Mouse (Mus musculus) testis, postnatal 14 days (tissue): ENCODE results near the gene Nox1.
"Not testable (repeated sequence)": the region's sequence is repeated elsewhere in the genome, so short reads cannot be mapped to it uniquely, and the experiment has no call there.

Experiments used
- DNase-seq: peaks from one replicate; pipeline ENCODE4 v3.0.0; 2021; ENCODE audit warnings: low spot score

Nox1 gene

DNA sequence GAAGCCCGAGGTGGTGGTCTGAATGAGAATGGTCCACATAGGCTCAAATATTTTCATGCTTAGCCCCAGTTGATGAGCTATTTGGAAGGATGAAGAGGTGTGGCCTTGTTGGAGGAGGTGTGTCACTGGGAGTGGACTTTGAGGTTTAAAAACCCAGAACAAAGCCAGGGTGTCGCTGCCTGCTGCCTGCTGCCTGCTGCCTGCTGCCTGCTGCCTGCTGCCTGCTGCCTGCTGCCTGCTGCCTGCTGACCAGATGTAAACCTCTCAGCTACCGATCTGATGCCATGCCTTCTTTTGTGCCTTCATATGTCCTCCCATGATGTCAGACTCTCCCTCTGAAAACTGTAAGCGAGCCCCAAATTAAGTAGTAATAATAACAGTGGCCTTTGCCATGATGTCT lies at the start of gene Nox1:
Nox1 (minus strand) TSS at position 101 of the 400 bp plus-strand sequence.
- DNase-seq, result no peak

GRCm38 (mm10) chrX:134262129-134262528 lies 40.4 kb upstream of the Nox1 start:
- DNase-seq, result no peak

GRCm38 (mm10) chrX:134261191-134261590 lies 39.4 kb upstream of the Nox1 start:
- DNase-seq, result peak; percentile 10

GRCm38 (mm10) chrX:134248202-134248601 lies 26.4 kb upstream of the Nox1 start:
- DNase-seq, result peak; percentile 74

DNA sequence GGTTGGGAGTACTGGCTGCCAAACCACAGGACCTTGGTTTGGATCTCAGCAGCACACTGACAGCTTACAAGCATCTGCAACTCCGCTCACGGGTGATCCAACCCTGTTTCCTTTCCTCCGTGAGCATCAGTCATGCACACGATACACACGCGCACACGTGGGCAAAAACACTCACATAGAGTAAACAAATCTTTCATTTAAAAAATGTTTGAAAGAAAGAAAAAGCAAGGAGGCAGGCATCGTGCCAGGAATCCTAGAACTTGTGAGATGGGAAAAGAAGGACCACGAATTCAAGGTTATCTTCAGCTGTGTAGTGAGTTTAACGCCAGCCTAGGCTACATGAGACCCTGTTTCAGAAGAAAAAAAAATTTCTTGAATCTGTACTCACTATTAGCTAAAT lies 24.2 kb upstream of the Nox1 start:
- no peak for DNase-seq

DNA sequence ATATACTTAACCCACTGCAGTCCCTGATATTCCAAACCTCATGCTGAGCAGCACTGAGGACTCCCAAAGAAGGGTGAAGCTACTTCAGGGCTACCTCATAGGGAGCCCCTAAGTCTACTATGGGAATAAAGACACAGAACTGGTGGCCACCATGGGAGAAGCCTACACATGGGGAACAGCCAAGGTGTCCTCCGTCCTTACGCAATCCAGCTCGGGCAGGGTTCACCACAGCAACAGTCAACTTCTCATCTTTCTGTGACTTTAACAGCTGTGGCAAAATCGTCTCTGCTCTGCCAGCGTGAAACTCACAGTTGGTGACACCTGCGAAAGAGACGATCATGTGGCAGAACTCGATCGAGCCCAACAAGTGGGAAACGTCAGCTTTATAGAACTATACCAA lies 16.5 kb upstream of the Nox1 start:
- DNase-seq, result no peak

DNA sequence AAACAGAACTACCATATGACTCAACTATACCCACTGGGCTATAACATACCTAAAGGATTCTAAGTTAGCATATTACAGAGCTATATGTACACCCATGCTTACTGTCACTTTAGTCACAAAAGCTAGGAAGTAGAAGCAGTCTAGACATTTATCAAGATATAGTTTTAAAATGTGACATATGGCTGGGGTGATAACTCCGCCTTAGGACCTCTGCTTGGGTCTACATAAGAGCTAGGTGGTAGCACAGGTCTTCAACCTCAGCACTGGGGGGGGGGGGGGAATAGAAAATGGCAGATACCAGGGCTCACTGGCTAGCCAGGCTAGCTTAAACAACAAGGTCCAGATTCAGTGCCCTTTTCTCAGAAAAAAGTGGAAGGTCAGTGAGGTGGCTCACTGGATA lies 11.3 kb upstream of the Nox1 start:
- no peak for DNase-seq

- DNase-seq, result no peak
Observed at GRCm38 (mm10) chrX:134220618-134221017, 1.1 kb downstream of the Nox1 start.

DNA sequence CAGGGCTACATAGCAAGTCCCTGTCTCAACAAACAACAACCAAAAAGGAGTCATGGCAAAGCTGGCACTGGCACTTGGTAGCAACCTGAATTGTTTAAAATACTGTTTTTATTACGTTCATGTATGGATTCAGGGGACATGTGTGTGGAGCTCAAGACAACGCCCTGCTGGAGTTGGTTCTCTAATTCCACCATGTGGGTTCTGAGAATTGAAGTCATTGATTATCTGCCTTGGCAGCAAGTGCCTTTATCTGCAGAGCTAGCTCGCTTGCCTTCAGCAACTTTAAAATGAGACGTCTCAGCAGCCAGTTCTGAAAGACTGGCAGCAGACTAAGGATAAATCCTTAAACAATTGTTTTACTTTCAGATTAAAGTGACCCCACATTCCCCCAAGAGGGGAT lies 3.6 kb downstream of the Nox1 start:
- no peak for DNase-seq

DNA sequence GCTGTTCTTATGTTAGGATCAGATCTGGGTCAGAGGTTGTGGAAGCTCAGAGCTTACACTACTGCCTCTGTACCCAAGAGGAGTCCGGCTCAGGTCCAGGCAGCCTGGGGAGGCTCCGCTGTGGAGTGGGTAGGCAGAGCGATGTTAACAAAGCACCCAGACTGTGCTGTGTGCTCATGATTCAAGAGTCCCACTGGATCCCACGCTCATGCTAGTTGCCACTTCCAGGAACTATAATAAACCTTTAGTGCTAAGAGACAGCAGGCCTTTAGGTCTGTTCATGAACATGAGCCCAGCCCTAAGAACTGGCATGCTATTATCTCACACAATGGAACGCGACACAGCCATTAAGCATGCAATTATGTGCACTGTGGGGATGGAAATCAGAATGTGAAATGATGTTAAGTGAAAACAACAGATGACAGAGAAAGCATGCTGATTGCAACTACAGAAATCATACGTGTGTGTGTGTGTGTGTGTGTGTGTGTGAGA lies 10.6 kb downstream of the Nox1 start:
- DNase-seq, result no peak

DNA sequence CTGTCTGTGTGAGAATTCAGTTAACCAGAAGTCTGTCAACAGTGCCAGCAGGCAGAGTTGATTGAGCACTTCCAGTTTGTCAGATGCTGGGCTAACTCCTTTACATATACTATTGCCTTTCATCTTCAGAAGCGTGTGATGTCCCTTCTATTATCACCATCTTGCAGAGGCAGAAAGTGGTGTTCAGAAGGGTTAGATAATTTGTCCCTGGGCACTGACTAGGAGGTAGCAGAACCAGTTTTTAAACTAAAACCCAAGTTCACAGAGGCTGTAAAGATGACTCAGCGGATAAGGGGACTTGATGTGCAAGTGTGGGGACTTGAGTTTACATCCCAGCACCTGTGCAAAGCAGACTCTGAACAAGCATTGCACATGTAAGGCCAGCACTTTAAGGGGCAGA lies 13.3 kb downstream of the Nox1 start:
- no peak for DNase-seq

- not testable (repeated sequence) for DNase-seq
Observed at GRCm38 (mm10) chrX:134187201-134187600, 34.6 kb downstream of the Nox1 start, which contains the start of gene Arl13a. Gene Arl13a, plus strand, starts transcription at chrX:134187501.

DNA sequence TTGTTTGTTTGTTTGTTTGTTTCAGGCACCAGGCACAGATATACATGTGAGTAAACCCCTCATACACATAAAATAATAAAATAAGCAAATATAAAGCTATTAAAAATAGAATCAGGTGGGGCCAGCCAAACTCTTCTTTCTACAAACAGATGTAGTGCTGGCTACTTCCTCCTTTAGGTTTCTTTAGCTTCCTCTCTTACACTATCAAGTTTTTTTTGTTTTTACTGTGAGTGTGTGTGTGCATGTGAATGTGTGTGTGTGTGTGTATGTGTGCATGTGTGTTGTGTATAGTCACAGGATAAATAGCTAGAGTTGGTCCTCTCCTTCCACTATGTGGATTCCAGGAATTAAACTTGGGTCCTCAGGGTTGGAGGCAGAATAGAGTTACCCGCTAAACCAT lies 47.1 kb downstream of the Nox1 start:
- DNase-seq, result no peak

DNA sequence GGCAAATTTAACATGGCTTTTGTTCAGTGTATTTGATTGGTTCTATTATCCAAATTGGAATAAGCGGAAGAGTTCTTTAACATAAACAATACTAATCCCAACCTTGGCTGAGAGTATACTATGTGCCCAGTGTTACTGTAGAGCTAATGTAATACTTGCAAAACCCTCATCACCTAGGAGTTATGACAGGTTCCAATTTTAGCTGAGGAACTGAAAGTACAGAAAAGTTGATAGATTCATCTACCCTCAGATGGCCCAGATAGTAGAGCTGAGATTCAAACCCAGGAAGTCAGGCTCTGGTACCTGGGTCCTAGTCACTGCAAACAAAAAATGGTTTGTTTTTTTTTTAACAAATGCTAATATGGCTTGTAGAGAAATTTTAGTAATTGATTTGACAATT lies 51.2 kb downstream of the Nox1 start:
- DNase-seq, result no peak

DNA sequence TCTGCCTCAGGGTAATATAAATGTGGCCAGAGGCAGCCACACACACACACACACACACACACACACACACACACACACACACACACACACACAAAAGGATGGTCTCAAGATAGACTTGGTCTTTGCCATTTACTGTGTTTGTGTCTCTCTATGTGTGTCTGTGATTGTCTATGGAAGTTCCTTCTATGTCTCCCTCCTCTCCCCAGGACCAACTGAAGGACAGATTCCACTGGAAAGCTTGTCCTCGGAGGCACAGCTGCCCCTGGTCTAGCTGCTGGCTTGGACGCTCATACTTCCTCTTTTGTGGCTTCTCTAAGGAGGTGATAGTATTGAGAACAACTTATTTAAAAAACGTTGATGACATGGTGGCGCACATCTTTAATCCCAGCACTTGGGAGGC lies 58.3 kb downstream of the Nox1 start:
- no peak for DNase-seq

- DNase-seq, result no peak
Observed at GRCm38 (mm10) chrX:134162826-134163225, 58.9 kb downstream of the Nox1 start.

DNA sequence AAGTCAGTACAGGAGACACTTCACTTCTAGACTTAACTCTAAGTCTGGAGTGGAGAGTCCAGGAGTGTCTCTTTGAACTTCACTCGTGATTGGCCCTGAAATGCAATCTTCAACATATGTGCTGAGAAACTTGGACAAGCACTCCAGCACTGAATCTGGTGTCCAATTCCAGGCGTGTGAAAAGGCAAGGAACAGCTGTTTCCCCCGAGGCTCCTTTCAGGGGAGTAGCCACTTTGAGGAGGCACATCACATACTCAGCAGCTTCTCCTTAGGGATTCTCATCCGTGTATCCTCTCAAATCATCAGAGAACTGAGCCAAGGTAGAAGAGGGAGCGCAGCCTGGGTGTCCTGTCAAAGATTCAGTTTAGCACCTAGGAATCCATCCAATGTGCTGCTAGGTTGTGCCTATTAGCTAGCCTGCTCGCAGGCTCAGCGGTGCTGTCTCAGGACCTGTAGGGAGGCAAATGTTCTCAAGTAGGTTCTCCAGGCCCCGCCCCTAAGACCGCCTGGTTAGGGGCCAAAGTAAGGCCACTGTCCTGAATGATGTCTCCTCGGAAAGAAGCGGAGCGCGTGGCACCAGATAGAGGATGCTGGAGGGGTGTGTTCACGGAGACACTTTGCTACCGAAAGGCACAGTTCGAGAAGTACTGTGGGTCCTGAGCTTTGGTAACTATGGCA lies 59.6 kb downstream of the Nox1 start, which contains the start of gene Xkrx:
Xkrx (minus strand) TSS at position 34 of the 678 bp plus-strand sequence.
- DNase-seq, result no peak

DNA sequence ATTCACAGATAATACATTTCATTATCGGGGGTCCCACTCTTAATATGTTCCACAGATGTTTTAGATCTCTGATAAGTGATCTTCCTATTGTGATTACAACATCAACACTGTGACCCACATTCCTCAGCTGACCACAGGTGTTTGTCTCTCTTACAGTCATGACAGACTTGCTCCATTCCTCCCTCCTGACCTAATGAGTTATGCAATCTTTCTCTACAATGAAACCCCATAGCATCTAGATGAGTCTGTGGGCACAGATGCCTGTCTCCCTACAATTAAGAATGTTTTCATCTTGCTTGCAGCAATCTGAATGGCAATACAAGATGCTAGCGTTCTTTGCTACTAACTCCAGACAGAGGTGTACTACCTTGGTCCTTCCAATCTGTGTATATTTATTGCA lies 61.3 kb downstream of the Nox1 start:
- no peak for DNase-seq

GRCm38 (mm10) chrX:134158151-134158550 lies 63.6 kb downstream of the Nox1 start:
- DNase-seq, result no peak

GRCm38 (mm10) chrX:134141986-134142385 lies 79.8 kb downstream of the Nox1 start:
- DNase-seq, result no peak

- DNase-seq, result no peak
Observed at GRCm38 (mm10) chrX:134141551-134141950, 80.2 kb downstream of the Nox1 start.

- no peak for DNase-seq
Observed at GRCm38 (mm10) chrX:134140024-134140423, 81.7 kb downstream of the Nox1 start.

DNA sequence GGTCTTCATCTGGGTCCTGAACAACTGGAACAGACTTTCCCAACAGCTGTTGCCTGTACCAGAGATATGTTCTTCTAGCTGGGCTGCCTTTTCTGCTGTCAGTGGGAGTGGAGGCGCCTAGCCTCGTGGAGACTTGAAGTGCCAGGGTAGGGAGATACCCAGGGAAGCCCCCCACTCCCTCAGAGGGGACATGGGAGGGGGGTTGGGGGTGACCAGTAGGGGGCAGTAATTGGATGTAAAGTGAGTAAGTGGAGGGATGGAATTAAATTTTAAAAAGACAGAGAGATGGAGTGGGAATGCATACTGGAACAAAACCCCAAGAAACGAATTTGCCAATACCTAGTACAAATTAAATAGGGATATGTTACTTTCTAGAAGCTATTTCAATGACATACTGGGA lies 87.9 kb downstream of the Nox1 start:
- no peak for DNase-seq

DNA sequence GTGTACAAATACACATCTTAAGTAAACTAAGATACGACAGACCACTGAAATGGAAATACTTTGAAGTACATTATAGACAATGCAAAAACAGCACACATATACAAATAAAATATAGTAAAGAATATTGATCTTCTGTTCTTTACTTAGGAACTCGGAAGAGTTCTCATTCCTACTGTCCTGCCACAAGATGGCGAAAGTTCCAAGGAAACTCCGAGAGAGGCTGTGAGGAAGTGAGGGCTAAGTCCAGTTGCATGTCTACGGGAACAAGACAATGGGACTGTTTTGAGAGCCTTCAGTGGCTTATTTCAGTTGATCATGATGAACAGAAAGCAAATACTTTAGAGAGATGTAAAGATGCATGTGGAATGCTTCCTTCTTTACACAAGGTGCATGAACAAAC lies 89.5 kb downstream of the Nox1 start:
- DNase-seq, result no peak
